ENCODE assay signal across 9 mouse cellular contexts in genomic region chr14:31569151-31569631, GRCm38 (mm10). TPM values are rescaled to one million over a fixed set of nuclear protein-coding genes. Genes with fewer than 3 reads are reported as not detected.
DNase-seq lines count a peak whose midpoint lies in the region; ATAC-seq lines count a peak whose summit lies in the region.
"Had no signal": no experiment of that assay in that cellular context is flagged by ENCODE, and none has a peak within 500 bp of the region (broad histone marks: within the 10 kb centered on the region; RNA-seq: fewer than 3 reads in every experiment).

No protein-coding gene starts in this region.

- no peak overlapping the region for H3K4me3 ChIP-seq in embryonic facial prominence, embryonic 14.5 days (ENCODE audit: low read depth, low read length)
- H3K4me3 ChIP-seq in embryonic facial prominence, embryonic 10.5 days: no peak overlapping the region
- no peak overlapping the region for H3K4me3 ChIP-seq in neural tube, embryonic 14.5 days (ENCODE audit: low read depth, low read length)
- H3K4me3 ChIP-seq: neural tube, embryonic 12.5 days had no signal

- ATAC-seq in embryonic facial prominence, embryonic 14.5 days (ENCODE audit: low read depth): peak; percentile 74
- ATAC-seq in neural tube, embryonic 14.5 days (ENCODE audit: low read depth): peak; percentile 24; the same call in 1 of the 2 replicates
- no peak for ATAC-seq in frontal cortex, adult (ENCODE audit: low TSS enrichment)

- H3K4me2 ChIP-seq in embryonic facial prominence, embryonic 14.5 days (ENCODE audit: low read depth, low read length): no peak overlapping the region
- H3K4me2 ChIP-seq in neural tube, embryonic 14.5 days (ENCODE audit: low read depth, low read length): no peak overlapping the region
- H3K4me2 ChIP-seq: neural tube, embryonic 12.5 days had no signal

- no peaks in the 10 kb centered on the region for H3K27me3 ChIP-seq in embryonic facial prominence, embryonic 14.5 days (replicated peaks; ENCODE audit: control insufficient read depth, insufficient read depth, low read length)
- H3K27me3 ChIP-seq in embryonic facial prominence, embryonic 10.5 days (replicated peaks; ENCODE audit: low read depth, poor library complexity, severe bottlenecking): no peaks in the 10 kb centered on the region
- H3K27me3 ChIP-seq in neural tube, embryonic 14.5 days (ENCODE audit: control insufficient read depth, insufficient read depth, low read length): no peaks in the 10 kb centered on the region
- H3K27me3 ChIP-seq: neural tube, embryonic 12.5 days had no signal

- peak; percentile 90 for DNase-seq in embryonic facial prominence, embryonic 14.5 days (ENCODE audit: low spot score)
- no peak for DNase-seq in embryonic facial prominence, embryonic 10.5 days (ENCODE audit: low spot score)
- DNase-seq in neural tube, embryonic 10.5 days (ENCODE audit: extremely low spot score, low spot score): no peak
- peak; percentile 35 to 52 for DNase-seq in kidney, postnatal 36 days
- peak; percentile 4 for DNase-seq in telencephalon, adult 2 months (ENCODE audit: low read depth, low spot score)
- no peak for DNase-seq in right cerebral cortex, adult 18-20 months

- no peaks in the 10 kb centered on the region for H3K36me3 ChIP-seq in embryonic facial prominence, embryonic 14.5 days (ENCODE audit: control insufficient read depth, insufficient read depth, low read length)
- H3K36me3 ChIP-seq in embryonic facial prominence, embryonic 10.5 days (replicated peaks): no peaks in the 10 kb centered on the region
- H3K36me3 ChIP-seq in neural tube, embryonic 14.5 days (ENCODE audit: control insufficient read depth, insufficient read depth, low read length): no peaks in the 10 kb centered on the region
- H3K36me3 ChIP-seq: neural tube, embryonic 12.5 days had no signal

- 55% methylated on average over 7 of the region's 7 CpGs for WGBS in embryonic facial prominence, embryonic 14.5 days
- 74% methylated on average over 7 of the region's 7 CpGs for WGBS in embryonic facial prominence, embryonic 10.5 days
- WGBS in neural tube, embryonic 14.5 days: 46% methylated on average over 7 of the region's 7 CpGs

- no peak overlapping the region for H3K9ac ChIP-seq in embryonic facial prominence, embryonic 14.5 days (ENCODE audit: low read depth, low read length)
- H3K9ac ChIP-seq in neural tube, embryonic 14.5 days (replicated peaks; ENCODE audit: low read depth, low read length): no peak overlapping the region
- H3K9ac ChIP-seq: neural tube, embryonic 12.5 days had no signal

- no peaks in the 10 kb centered on the region for H3K9me3 ChIP-seq in embryonic facial prominence, embryonic 14.5 days (ENCODE audit: control insufficient read depth, low read length)
- no peaks in the 10 kb centered on the region for H3K9me3 ChIP-seq in embryonic facial prominence, embryonic 10.5 days
- H3K9me3 ChIP-seq in neural tube, embryonic 14.5 days (ENCODE audit: control insufficient read depth, low read length): no peaks in the 10 kb centered on the region
- H3K9me3 ChIP-seq: neural tube, embryonic 12.5 days had no signal

- no peaks in the 10 kb centered on the region for H3K4me1 ChIP-seq in embryonic facial prominence, embryonic 14.5 days (ENCODE audit: control insufficient read depth, insufficient read depth, low read length)
- H3K4me1 ChIP-seq in embryonic facial prominence, embryonic 10.5 days: peaks cover 25% of the 10 kb centered on the region
- H3K4me1 ChIP-seq in neural tube, embryonic 14.5 days (ENCODE audit: control insufficient read depth, insufficient read depth, low read length): no peaks in the 10 kb centered on the region

- H3K27ac ChIP-seq in embryonic facial prominence, embryonic 14.5 days (replicated peaks; ENCODE audit: low read depth, low read length): no peak overlapping the region
- H3K27ac ChIP-seq in embryonic facial prominence, embryonic 10.5 days (replicated peaks): no peak overlapping the region
- H3K27ac ChIP-seq in neural tube, embryonic 14.5 days (ENCODE audit: low read depth, low read length): no peak overlapping the region
- H3K27ac ChIP-seq: neural tube, embryonic 12.5 days had no signal

RNA-seq across cellular contexts. Expression of gene Colq, which starts 22.0 kb away (rescaled TPM):
- polyA plus RNA-seq in embryonic facial prominence, embryonic 14.5 days (2014; fragmentation: Nextera tagmentation; extraction: Ambion mirVana): 6.2 and 7.8 TPM in 2 replicates
- 0.35 and 0.82 TPM in 2 replicates for polyA plus RNA-seq in embryonic facial prominence, embryonic 10.5 days (2016; fragmentation: Nextera tagmentation; extraction: Ambion mirVana)
- polyA plus RNA-seq in neural tube, embryonic 14.5 days (2014; fragmentation: Nextera tagmentation; extraction: Ambion mirVana): 0.12 and 0.23 TPM in 2 replicates

Comparison
In these comparisons a context has a peak if more than half of its experiments do, and no peak if none do; other contexts are left out.
1. DNase-seq: peak in embryonic facial prominence, embryonic 14.5 days (single experiment), kidney, postnatal 36 days (2 of 2) and telencephalon, adult 2 months (single experiment); none in embryonic facial prominence, embryonic 10.5 days (single experiment), neural tube, embryonic 10.5 days (single experiment) and right cerebral cortex, adult 18-20 months (single experiment).